In genomic region chr12:8418890-8419289, GRCm38 (mm10) we compare ENCODE assay signal across 22 mouse cellular contexts.
DNase-seq lines count a peak whose midpoint lies in the region; ATAC-seq and TF ChIP-seq lines count a peak whose summit lies in the region.
"Had no signal": no experiment of that assay in that cellular context is flagged by ENCODE, and none has a peak within 500 bp of the region (broad histone marks: within the 10 kb centered on the region; RNA-seq: fewer than 3 reads in every experiment).

No protein-coding gene starts in this region.

- H3K27ac ChIP-seq in lung, postnatal 0 days (ENCODE audit: low read length), result no peak overlapping the region
- H3K27ac ChIP-seq in stomach, postnatal 0 days (replicated peaks), result no peak overlapping the region
- no peak overlapping the region for H3K27ac ChIP-seq in kidney, embryonic 16.5 days (ENCODE audit: low read length)
- H3K27ac ChIP-seq: hindbrain, embryonic 10.5 days; hindbrain, postnatal 0 days; limb, embryonic 13.5 days; liver, embryonic 13.5 days; neural tube, embryonic 15.5 days had no signal

- no peak overlapping the region for H3K9ac ChIP-seq in lung, postnatal 0 days (replicated peaks; ENCODE audit: low read depth)
- no peak overlapping the region for H3K9ac ChIP-seq in stomach, postnatal 0 days (ENCODE audit: low read length)
- no peak overlapping the region for H3K9ac ChIP-seq in kidney, embryonic 16.5 days (replicated peaks; ENCODE audit: low read length)
- H3K9ac ChIP-seq: forebrain, postnatal 0 days; heart, embryonic 12.5 days; limb, embryonic 13.5 days; liver, embryonic 13.5 days; neural tube, embryonic 15.5 days had no signal

- peak; percentile 77 for ATAC-seq in lung, postnatal 0 days
- ATAC-seq in stomach, postnatal 0 days (ENCODE audit: low FRiP score, low TSS enrichment), result peak; percentile 80; the same call in 1 of the 2 replicates
- no peak for ATAC-seq in kidney, embryonic 16.5 days (ENCODE audit: low FRiP score, low TSS enrichment)
- ATAC-seq: forebrain, postnatal 0 days; hindbrain, postnatal 0 days; intestine, embryonic 16.5 days had no signal

- H3K4me1 ChIP-seq in lung, postnatal 0 days (ENCODE audit: insufficient read depth, low read depth, low read length), result no peaks in the 10 kb centered on the region
- H3K4me1 ChIP-seq in stomach, postnatal 0 days (replicated peaks; ENCODE audit: control insufficient read depth, insufficient read depth), result no peaks in the 10 kb centered on the region
- H3K4me1 ChIP-seq in kidney, embryonic 16.5 days (ENCODE audit: insufficient read depth, low read length), result no peaks in the 10 kb centered on the region
- H3K4me1 ChIP-seq: heart, embryonic 12.5 days; limb, embryonic 13.5 days; liver, embryonic 13.5 days; neural tube, embryonic 15.5 days had no signal

- no peaks in the 10 kb centered on the region for H3K36me3 ChIP-seq in lung, postnatal 0 days (ENCODE audit: insufficient read depth, low read length)
- H3K36me3 ChIP-seq in stomach, postnatal 0 days (ENCODE audit: control insufficient read depth, insufficient read depth, low read length), result no peaks in the 10 kb centered on the region
- no peaks in the 10 kb centered on the region for H3K36me3 ChIP-seq in kidney, embryonic 16.5 days (ENCODE audit: insufficient read depth, low read length)
- H3K36me3 ChIP-seq: heart, embryonic 12.5 days; hindbrain, embryonic 10.5 days; limb, embryonic 13.5 days; liver, embryonic 13.5 days; neural tube, embryonic 15.5 days had no signal

- H3K9me3 ChIP-seq in lung, postnatal 0 days (ENCODE audit: low read length), result no peaks in the 10 kb centered on the region
- no peaks in the 10 kb centered on the region for H3K9me3 ChIP-seq in stomach, postnatal 0 days (ENCODE audit: control insufficient read depth, low read length)
- no peaks in the 10 kb centered on the region for H3K9me3 ChIP-seq in kidney, embryonic 16.5 days (ENCODE audit: low read length)
- H3K9me3 ChIP-seq: limb, embryonic 13.5 days; liver, embryonic 13.5 days; neural tube, embryonic 15.5 days had no signal

- H3K4me2 ChIP-seq in lung, postnatal 0 days (replicated peaks; ENCODE audit: low read depth, low read length), result no peak overlapping the region
- no peak overlapping the region for H3K4me2 ChIP-seq in stomach, postnatal 0 days (replicated peaks; ENCODE audit: low read depth)
- no peak overlapping the region for H3K4me2 ChIP-seq in kidney, embryonic 16.5 days (replicated peaks; ENCODE audit: low read depth, low read length)
- H3K4me2 ChIP-seq: heart, embryonic 12.5 days; limb, embryonic 13.5 days; liver, embryonic 13.5 days; midbrain, embryonic 11.5 days; neural tube, embryonic 15.5 days had no signal

- TF ChIP-seq EP300 in lung, postnatal 0 days (IDR thresholded peaks at IDR 0.05), result peak; percentile 45; the same call in 1 of the 2 replicates
- no peak for TF ChIP-seq EP300 in stomach, postnatal 0 days (optimal IDR thresholded peaks at IDR 0.05)

- no peak overlapping the region for H3K4me3 ChIP-seq in lung, postnatal 0 days (ENCODE audit: low read depth, low read length)
- no peak overlapping the region for H3K4me3 ChIP-seq in stomach, postnatal 0 days (ENCODE audit: low read depth, low read length)
- H3K4me3 ChIP-seq in kidney, embryonic 16.5 days (ENCODE audit: low read length), result no peak overlapping the region
- H3K4me3 ChIP-seq: heart, embryonic 12.5 days; hindbrain, embryonic 10.5 days; limb, embryonic 13.5 days; liver, embryonic 13.5 days; neural tube, embryonic 15.5 days had no signal

- TF ChIP-seq CTCF in lung, postnatal 0 days (IDR thresholded peaks at IDR 0.05), result no peak
- TF ChIP-seq CTCF in stomach, postnatal 0 days (IDR thresholded peaks at IDR 0.05; ENCODE audit: low read depth), result no peak

- H3K27me3 ChIP-seq in lung, postnatal 0 days (replicated peaks; ENCODE audit: insufficient read depth, low read length), result no peaks in the 10 kb centered on the region
- H3K27me3 ChIP-seq in stomach, postnatal 0 days (ENCODE audit: control insufficient read depth, insufficient read depth, low read length), result no peaks in the 10 kb centered on the region
- H3K27me3 ChIP-seq in kidney, embryonic 16.5 days (ENCODE audit: insufficient read depth, low read length), result 0 out of 2 replicates have a peak, but pooled peaks cover 3% of the 10 kb centered on the region
- H3K27me3 ChIP-seq: heart, embryonic 12.5 days; limb, embryonic 13.5 days; liver, embryonic 13.5 days; neural tube, embryonic 15.5 days had no signal

- WGBS in lung, postnatal 0 days, result 42% methylated on average over 5 of the region's 5 CpGs
- 47% methylated on average over 5 of the region's 5 CpGs for WGBS in stomach, postnatal 0 days
- 70% methylated on average over 5 of the region's 5 CpGs for WGBS in kidney, embryonic 16.5 days

- DNase-seq in lung, adult 18-20 months, result peak; percentile 37 to 65
- DNase-seq in lung, postnatal 14 days, result no peak
- peak; percentile 33 for DNase-seq in MN1 (ENCODE audit: low spot score)
- peak; percentile 72 for DNase-seq in lung, postnatal 0 days (ENCODE audit: low spot score)
- DNase-seq in stomach, postnatal 0 days (ENCODE audit: low spot score), result no peak
- DNase-seq in spleen, postnatal 4 days (ENCODE audit: low spot score in 2 of 2), result no peak
- DNase-seq: cerebellum, adult 11-12 months; cerebellum, postnatal 10 days; forebrain, postnatal 0 days; heart, postnatal 10 days; kidney, adult 9 months; liver, embryonic 13.5 days; right cerebral cortex, adult 18-20 months; right cerebral cortex, postnatal 4 days had no signal

Comparison
In these comparisons a context has a peak if more than half of its experiments do, and no peak if none do; other contexts are left out.
1. DNase-seq: peak in lung, adult 18-20 months (2 of 2), MN1 (single experiment) and lung, postnatal 0 days (single experiment); none in lung, postnatal 14 days (single experiment), stomach, postnatal 0 days (single experiment) and spleen, postnatal 4 days (0 of 2).